Mouse (Mus musculus): ENCODE results near the gene Ssr1. TPM values are rescaled to one million over a fixed set of nuclear protein-coding genes. Genes with fewer than 3 reads are reported as not detected.

Gene Ssr1
- 119 and 135 TPM in 2 replicates for polyA plus RNA-seq (2016; fragmentation: Nextera tagmentation; extraction: Ambion mirVana)

- peak within 1 kb of the TSS; percentile 73 for H3K4me2 ChIP-seq (replicated peaks)
- H3K9me3 ChIP-seq, result no peaks in the 10 kb centered on the region
- peak; percentile 93 for ATAC-seq (ENCODE audit: insufficient number of reproducible peaks, insufficient read depth, low FRiP score, low TSS enrichment)
- H3K4me3 ChIP-seq, result peak within 1 kb of the TSS; percentile 93
- H3K27me3 ChIP-seq, result 0 out of 2 replicates have a peak, but pooled peaks cover 2% of the 10 kb centered on the region
- under 1% methylated on average over 85 of the region's 89 CpGs for WGBS
- peak within 1 kb of the TSS; percentile 95 for H3K27ac ChIP-seq
- peak within 1 kb of the TSS; percentile 97 for H3K9ac ChIP-seq
- 0 out of 2 replicates have a peak, but pooled peaks cover 2% of the 10 kb centered on the region for H3K4me1 ChIP-seq
- peaks cover 24% of the 10 kb centered on the region for H3K36me3 ChIP-seq
Observed at GRCm38 (mm10) chr13:37993704-37994404, at the start of gene Ssr1. Ssr1 (minus strand) TSS chr13:37994217.

DNA sequence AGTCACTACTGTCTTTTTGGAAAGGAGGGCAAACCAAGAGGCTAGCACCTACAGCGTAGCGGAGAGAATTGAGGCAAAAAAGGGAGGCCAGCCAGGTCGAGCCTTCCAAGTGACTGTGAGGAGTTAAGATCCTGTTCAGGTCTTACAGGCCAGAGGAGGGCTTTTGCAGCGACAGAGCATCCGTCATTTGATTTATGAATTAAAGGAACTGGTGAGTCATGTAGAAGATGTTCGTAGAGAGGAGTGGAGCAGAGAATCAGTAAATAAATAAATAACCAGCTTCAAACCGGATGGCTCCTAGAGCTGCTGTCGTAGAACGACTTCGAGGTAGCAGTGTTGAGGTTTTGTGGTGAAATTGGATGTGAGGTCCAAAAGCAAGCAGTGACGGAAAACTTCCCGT, 43.8 kb upstream of the Ssr1 start:
- Histone ChIP-seq H3K4me2 (replicated peaks) (peak overlapping the region; percentile 93), H3K27me3 (no peaks in the 10 kb centered on the region), H3K4me3 (peak overlapping the region; percentile 86), H3K9ac (peak overlapping the region; percentile 83), H3K27ac (no peak overlapping the region), H3K9me3 (no peaks in the 10 kb centered on the region), H3K4me1 (peaks cover 14% of the 10 kb centered on the region), H3K36me3 (peaks cover 27% of the 10 kb centered on the region)
- WGBS, result 54% methylated on average over 12 of the region's 12 CpGs
- no peak for ATAC-seq (ENCODE audit: insufficient number of reproducible peaks, insufficient read depth, low FRiP score, low TSS enrichment)

GRCm38 (mm10) chr13:38037044-38037687, 43.1 kb upstream of the Ssr1 start, which contains the start of gene Cage1:
Cage1 (minus strand) TSS chr13:38037069.
- peak; percentile 89 for ATAC-seq (ENCODE audit: insufficient number of reproducible peaks, insufficient read depth, low FRiP score, low TSS enrichment)
- H3K27ac ChIP-seq, result peak within 1 kb of the TSS; percentile 81

DNA sequence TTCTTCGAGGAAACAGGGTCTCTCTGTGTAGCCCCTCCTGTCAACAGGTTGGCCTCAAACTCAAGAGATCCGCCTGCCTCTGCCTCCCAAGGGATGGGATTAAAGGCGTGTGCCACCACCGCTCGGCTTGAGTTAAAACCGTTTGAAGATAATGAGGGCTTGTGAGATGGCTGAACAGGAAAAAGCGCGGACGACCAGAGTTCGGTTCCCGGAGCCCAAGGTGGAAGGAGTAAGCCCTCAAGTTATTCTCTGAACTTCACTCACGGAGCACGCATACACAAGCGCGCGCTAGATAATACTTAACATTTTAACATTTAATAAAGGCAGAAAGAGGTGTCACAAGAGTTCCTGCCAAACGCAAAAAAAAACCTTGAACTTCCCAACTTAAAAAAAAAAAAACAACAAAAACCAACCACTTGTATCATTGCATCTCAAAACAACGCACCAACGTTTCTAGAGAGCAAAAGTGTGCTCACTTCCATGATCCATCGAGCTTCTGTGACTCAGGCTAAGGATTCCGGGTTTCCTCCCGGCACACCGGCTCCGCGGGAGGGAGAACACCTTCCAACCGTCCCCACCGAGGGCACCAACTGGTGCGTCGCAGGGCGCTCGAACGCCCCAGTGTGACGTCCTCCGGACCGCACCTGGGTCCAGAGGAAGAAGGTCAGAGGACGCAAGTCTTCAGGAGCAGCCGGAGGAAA, 42.5 kb upstream of the Ssr1 start, which contains the start of gene Riok1:
TSS of gene Riok1 (plus strand) at position 653 of the 701 bp plus-strand sequence.
- Histone ChIP-seq H3K27ac (peak within 1 kb of the TSS; percentile 81), H3K36me3 (peaks cover 18% of the 10 kb centered on the region), H3K4me2 (replicated peaks) (peak within 1 kb of the TSS; percentile 93), H3K9me3 (no peaks in the 10 kb centered on the region), H3K9ac (peak within 1 kb of the TSS; percentile 83), H3K27me3 (no peaks in the 10 kb centered on the region), H3K4me1 (peaks cover 14% of the 10 kb centered on the region), H3K4me3 (peak within 1 kb of the TSS; percentile 86)
- WGBS, result 10% methylated on average over 37 of the region's 37 CpGs
- ATAC-seq (ENCODE audit: insufficient number of reproducible peaks, insufficient read depth, low FRiP score, low TSS enrichment), result peak; percentile 37; the same call in 1 of the 2 replicates

More at GRCm38 (mm10) chr13:38037044-38037687, 43.1 kb upstream of the Ssr1 start, which contains the start of gene Cage1:
- Histone ChIP-seq H3K9ac (peak within 1 kb of the TSS; percentile 83), H3K9me3 (no peaks in the 10 kb centered on the region), H3K4me1 (peaks cover 14% of the 10 kb centered on the region), H3K27me3 (no peaks in the 10 kb centered on the region), H3K4me2 (replicated peaks) (peak within 1 kb of the TSS; percentile 93), H3K4me3 (peak within 1 kb of the TSS; percentile 86), H3K36me3 (peaks cover 22% of the 10 kb centered on the region)
- under 1% methylated on average over 47 of the region's 47 CpGs for WGBS

- H3K4me2 ChIP-seq (replicated peaks), result no peak overlapping the region
- no peak overlapping the region for H3K9ac ChIP-seq
- 80% methylated on average over 4 of the region's 4 CpGs for WGBS
- H3K4me3 ChIP-seq, result no peak overlapping the region
- no peaks in the 10 kb centered on the region for H3K36me3 ChIP-seq
- H3K27me3 ChIP-seq, result no peaks in the 10 kb centered on the region
- no peak for ATAC-seq (ENCODE audit: insufficient number of reproducible peaks, insufficient read depth, low FRiP score, low TSS enrichment)
- H3K27ac ChIP-seq, result no peak overlapping the region
- H3K9me3 ChIP-seq, result no peaks in the 10 kb centered on the region
- no peaks in the 10 kb centered on the region for H3K4me1 ChIP-seq
Observed at GRCm38 (mm10) chr13:38028407-38028806, 34.4 kb upstream of the Ssr1 start.

DNA sequence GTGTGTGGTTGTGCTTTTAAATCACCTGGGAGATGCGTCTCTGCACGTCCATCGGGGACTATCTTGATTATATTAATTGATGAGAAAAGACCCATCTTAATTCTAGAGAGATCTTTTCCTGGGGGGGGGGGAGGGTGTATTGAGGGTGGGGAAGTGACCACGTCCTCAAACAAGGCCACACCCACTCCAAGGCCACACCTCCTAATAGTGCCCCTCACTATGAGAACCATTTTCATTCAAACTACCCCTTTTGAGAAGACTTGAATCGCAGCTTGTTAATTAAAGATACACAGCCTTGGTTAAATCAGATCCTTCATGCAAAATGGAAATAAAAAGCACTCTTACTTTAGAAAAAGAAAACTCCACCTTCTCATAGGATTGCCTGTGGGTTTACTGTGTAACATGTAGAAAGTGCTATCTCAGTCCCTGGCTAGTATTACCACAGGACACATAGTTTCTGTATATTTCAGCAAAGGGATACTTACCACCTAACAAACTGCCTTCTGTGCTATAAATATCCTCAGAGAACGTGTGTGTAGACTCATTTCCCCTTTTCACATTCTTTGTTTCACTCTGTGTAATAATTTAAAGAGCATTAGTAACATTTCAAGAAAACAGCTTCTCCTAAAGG, 33.7 kb upstream of the Ssr1 start:
- Histone ChIP-seq H3K36me3 (no peaks in the 10 kb centered on the region), H3K27ac (no peak overlapping the region), H3K4me2 (replicated peaks) (no peak overlapping the region), H3K9me3 (no peaks in the 10 kb centered on the region), H3K4me3 (no peak overlapping the region), H3K4me1 (no peaks in the 10 kb centered on the region), H3K27me3 (no peaks in the 10 kb centered on the region), H3K9ac (no peak overlapping the region)
- 64% methylated on average over 6 of the region's 6 CpGs for WGBS
- ATAC-seq (ENCODE audit: insufficient number of reproducible peaks, insufficient read depth, low FRiP score, low TSS enrichment), result no peak

DNA sequence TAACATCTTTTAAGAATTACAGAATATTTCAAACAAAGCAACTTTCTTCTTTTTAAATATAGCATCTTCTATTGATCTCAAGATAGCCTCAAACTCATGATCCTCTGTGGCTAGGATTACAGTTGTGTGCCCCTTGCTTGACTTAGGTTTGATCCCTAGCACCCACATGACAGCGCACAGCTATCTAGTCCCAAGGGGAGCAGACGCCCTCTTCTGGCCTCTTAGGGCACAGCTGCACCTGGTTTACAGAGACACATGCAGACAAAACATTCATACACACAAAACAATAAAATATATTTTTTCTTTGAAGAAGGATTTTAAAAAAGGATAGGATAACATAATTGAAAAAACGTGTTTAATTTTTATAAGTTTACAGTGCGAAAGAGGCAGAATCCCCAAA, 31.9 kb upstream of the Ssr1 start:
- Histone ChIP-seq H3K4me1 (no peaks in the 10 kb centered on the region), H3K9me3 (no peaks in the 10 kb centered on the region), H3K27me3 (no peaks in the 10 kb centered on the region), H3K27ac (no peak overlapping the region), H3K36me3 (no peaks in the 10 kb centered on the region), H3K4me2 (replicated peaks) (no peak overlapping the region), H3K4me3 (no peak overlapping the region), H3K9ac (no peak overlapping the region)
- WGBS, result 30% methylated on average over 4 of the region's 4 CpGs
- no peak for ATAC-seq (ENCODE audit: insufficient number of reproducible peaks, insufficient read depth, low FRiP score, low TSS enrichment)

- Histone ChIP-seq H3K9me3 (no peaks in the 10 kb centered on the region), H3K27me3 (no peaks in the 10 kb centered on the region), H3K4me1 (no peaks in the 10 kb centered on the region), H3K27ac (no peak overlapping the region), H3K36me3 (no peaks in the 10 kb centered on the region), H3K9ac (no peak overlapping the region), H3K4me3 (no peak overlapping the region), H3K4me2 (replicated peaks) (no peak overlapping the region)
- WGBS, result 81% methylated on average over 3 of the region's 3 CpGs
- no peak for ATAC-seq (ENCODE audit: insufficient number of reproducible peaks, insufficient read depth, low FRiP score, low TSS enrichment)
Observed at GRCm38 (mm10) chr13:38018791-38019190, 24.8 kb upstream of the Ssr1 start.

- 88% methylated on average over 4 of the region's 4 CpGs for WGBS
- Histone ChIP-seq H3K9ac (no peak overlapping the region), H3K27ac (no peak overlapping the region), H3K36me3 (no peaks in the 10 kb centered on the region), H3K4me1 (no peaks in the 10 kb centered on the region), H3K4me2 (replicated peaks) (no peak overlapping the region), H3K4me3 (no peak overlapping the region), H3K9me3 (no peaks in the 10 kb centered on the region), H3K27me3 (no peaks in the 10 kb centered on the region)
- ATAC-seq (ENCODE audit: insufficient number of reproducible peaks, insufficient read depth, low FRiP score, low TSS enrichment), result no peak
Observed at GRCm38 (mm10) chr13:38015591-38015990, 21.6 kb upstream of the Ssr1 start.

GRCm38 (mm10) chr13:38012436-38012835, 18.4 kb upstream of the Ssr1 start:
- WGBS, result 84% methylated on average over 5 of the region's 5 CpGs
- Histone ChIP-seq H3K4me1 (no peaks in the 10 kb centered on the region), H3K9me3 (no peaks in the 10 kb centered on the region), H3K27me3 (no peaks in the 10 kb centered on the region), H3K9ac (no peak overlapping the region), H3K4me3 (no peak overlapping the region), H3K4me2 (replicated peaks) (no peak overlapping the region), H3K36me3 (no peaks in the 10 kb centered on the region), H3K27ac (no peak overlapping the region)
- ATAC-seq (ENCODE audit: insufficient number of reproducible peaks, insufficient read depth, low FRiP score, low TSS enrichment), result no peak

DNA sequence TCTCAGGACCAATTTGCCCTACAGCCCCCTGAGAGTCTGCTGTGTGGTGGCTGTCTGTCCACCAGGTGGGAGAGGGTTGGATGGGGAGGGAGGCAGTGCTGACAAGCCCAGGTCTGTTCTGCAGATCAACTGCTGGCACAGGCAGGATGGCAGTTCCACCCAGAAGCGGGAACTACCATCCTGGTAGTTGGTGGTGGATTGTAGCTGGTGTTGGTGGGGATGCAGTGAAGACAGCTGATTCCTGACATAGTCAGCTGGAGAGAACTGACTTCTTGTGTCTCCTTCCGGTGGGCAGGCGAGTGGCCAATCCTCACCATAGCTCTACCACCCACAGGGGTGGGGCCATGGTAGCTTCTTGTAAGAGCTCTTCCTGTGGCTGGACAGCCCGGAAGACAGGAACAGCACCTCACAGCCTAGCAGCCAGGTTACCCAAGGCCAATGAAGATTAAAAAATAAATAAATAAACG, 16.5 kb upstream of the Ssr1 start:
- Histone ChIP-seq H3K27me3 (no peaks in the 10 kb centered on the region), H3K4me2 (replicated peaks) (no peak overlapping the region), H3K27ac (no peak overlapping the region), H3K36me3 (no peaks in the 10 kb centered on the region), H3K9me3 (no peaks in the 10 kb centered on the region), H3K4me3 (no peak overlapping the region), H3K9ac (no peak overlapping the region), H3K4me1 (no peaks in the 10 kb centered on the region)
- WGBS, result 74% methylated on average over 5 of the region's 5 CpGs
- no peak for ATAC-seq (ENCODE audit: insufficient number of reproducible peaks, insufficient read depth, low FRiP score, low TSS enrichment)
